Mouse (Mus musculus): ENCODE results near the gene Grik3.

Gene Grik3

DNA sequence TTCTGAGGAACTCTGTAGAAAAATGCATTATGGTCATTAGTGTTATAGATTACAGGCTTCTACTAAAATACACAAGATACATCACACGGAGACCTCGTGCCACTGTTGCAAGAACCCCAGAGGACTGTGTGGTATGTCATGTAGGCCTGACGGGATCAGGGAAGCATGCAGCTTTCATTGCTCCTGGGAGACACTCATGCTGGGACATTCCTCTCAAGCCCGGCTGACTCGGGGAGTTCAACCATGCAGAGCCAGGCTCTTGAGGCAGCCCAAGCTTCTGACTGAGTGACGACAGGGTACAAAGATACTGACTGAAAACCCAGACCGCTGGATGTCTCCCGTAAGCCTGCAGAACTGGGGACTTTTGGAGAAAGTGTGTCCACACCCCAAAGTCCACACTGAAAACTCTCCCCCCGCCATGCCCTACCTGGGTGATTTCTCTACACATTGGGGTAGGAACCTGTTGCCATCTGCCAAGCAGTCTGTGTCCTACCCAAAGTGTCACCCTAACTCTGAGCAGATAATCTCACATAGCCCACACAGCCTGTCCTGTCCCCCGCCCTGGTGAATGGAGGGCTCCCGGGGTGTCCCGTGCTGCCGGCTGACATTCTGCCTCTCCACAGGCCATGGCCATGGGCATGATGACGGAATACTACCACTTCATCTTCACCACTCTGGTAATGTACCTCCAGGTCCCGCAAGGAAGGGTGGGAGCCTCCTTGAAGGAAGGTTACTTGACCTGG is 150.6 kb downstream of the Grik3 start:
- DNase-seq (ENCODE audit: low read depth, low spot score) = no peak

DNA sequence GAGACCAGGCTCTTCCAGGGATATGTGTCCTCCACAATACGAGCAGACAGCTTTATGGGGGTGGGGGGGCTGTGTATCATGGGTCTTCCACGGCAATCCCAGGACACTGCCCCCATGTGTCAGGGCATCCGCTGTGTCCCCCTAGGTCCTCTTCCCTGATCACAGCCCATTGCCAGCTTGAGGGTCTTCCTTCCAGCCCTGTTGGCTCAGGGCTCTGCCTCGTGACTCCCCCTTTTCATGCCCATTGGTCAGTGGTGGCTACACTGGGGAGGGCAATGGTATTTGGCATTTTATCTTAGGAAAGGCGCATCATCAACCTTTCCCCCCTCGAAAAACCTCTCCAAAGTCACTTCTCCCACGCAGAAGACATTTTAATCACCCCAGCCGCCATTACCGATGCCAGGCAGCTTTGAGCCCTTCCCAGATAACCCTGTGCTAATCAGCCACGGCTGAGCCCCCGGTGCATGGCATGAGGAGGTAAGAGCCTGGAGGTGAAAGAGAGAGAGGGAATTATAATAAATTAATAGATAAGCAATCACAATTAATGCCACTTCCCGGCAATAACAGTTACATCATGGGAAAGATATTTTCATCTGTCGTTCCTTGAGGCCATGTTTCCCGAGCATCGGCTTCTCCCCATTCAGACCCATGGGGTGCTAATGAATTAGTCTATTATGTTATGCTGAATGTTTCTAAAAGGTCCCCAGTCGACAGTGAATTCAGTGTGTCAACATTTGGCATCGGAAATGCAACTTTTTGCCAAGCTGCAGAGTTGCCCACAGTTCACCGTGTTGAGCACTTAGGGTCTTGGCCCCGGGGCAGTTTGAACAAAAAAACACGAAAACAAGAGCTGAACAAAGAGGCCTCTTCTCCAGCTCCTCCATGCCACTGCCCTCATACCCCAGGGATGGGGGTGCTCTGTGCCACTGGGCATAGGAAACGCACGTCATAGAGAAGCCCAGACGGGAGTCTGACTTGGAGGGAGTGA is 154.4 kb downstream of the Grik3 start:
- DNase-seq (ENCODE audit: low read depth, low spot score) = no peak

DNA sequence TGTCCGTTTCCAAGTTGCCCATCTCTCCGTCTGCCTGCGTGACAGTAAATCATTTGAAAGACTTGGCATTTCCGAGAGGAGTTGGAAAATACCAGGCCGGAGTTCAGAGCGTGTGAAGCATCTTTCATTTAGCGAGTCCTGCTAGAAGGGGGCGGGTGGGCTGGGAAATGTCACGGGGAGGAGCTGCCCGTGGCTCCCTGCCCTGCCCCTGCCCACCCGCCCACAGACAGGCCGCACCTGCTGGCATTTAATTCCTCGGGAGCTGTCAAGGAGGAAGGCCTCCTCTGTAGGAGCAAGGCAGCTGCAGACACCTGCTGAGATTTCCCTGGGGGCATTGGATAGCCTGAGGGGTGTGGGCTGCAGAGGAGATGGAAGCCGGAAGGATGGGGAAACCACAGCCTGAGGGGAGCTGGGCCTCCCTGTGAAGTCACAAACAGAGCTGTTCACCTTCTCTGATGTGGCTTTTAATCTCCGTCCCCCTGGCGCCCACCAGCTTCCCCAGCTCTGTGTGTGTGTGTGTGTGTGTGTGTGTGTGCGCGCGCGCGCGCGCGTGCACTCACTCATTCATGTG is 161.3 kb downstream of the Grik3 start:
- no peak for DNase-seq (ENCODE audit: low read depth, low spot score)

DNA sequence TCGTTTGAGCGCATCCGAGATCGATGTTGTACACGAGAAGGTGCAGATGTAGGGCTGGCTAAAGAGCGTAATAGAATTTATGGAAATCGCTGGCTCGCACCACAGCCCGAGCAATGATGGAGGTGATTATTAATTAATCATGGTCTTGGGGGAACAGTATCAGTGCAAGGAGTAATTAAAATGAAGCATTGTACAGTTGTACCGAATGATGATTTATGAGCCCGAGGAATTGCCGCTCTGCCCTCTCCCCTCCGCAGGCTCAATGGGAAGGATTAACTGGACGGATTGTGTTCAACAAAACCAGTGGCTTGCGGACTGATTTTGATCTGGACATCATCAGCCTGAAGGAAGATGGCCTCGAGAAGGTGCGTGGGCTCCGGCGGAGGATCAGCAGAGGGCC is 165.5 kb downstream of the Grik3 start:
- DNase-seq (ENCODE audit: low read depth, low spot score) = no peak

DNA sequence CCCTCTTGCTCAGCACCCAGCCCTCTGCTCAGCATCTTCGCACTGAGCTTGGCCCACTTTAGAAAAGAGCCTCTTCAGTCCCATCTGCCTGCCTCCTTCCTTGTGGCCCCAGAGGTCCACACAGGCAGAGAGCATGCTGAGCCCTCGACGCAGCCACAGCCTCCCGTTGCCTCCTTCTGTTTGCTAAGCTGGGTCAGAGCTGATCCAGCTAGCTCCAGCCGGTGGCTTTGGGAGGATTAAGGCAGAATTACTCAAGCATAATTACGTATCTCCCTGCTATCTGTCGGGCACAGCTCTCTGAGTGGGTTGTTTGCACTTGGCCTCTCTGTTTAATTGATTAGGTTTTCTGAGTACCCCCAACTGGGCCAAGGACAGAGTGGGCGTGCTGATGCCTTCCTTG is 167.9 kb downstream of the Grik3 start:
- DNase-seq (ENCODE audit: low read depth, low spot score) = no peak

DNA sequence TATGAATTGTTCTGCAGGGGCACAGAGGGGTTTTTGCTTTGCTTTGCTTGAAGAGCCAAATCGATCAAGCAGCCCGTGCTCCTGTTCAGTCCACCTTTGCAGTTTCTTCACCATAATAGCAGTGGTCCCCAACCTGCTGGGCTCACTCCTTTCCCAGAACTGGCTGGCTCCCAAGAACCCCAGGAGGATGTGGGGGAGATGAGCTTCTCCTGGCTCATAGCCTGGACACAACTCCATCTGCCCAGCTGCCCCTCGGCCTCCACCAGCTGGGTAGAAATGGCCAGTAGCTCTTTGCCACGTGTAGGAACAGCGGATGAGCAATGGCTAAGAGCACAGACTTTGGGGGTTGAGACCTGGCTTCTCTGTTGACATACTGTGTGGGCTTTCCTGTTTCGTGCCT is 171.5 kb downstream of the Grik3 start:
- DNase-seq (ENCODE audit: low read depth, low spot score) = no peak

DNA sequence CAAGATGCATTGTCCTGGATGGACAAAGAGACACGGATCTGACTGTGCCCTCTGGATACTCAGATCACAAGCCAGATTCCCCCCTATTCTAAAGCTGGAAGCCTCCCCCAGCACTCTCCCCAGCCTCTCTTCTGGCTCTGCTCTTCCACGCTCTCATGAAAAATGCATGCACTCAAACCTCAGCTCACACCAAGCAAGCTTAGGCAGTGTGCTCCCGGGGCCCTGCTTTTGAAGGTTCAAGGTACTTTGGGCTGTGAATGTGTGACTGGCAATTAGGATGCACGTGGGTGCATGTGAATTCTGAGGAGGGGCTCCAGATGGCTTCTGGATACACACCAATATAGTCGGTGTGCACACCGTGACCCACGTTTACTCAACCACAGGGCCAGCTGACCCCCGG is 172.8 kb downstream of the Grik3 start:
- no peak for DNase-seq (ENCODE audit: low read depth, low spot score)

DNA sequence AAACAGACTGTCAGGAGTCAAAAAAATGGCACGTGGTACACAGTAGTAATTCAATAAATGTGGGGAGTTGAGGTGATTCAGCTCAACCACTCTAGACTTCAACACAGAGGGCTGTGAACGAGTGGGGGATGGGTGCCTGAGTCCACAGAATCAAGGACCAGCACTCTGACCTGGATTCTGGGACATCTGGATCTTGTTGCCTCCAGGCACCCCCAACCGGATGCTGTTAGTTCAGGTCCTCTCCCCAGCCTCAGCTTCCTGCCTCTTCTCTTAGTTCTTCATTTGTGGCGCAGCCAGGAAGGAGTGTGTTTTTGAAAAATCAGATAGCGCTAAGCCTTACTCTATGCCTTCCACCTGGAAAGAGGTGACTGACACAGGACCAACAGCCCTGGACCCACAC is 175.5 kb downstream of the Grik3 start:
- no peak for DNase-seq (ENCODE audit: low read depth, low spot score)

DNA sequence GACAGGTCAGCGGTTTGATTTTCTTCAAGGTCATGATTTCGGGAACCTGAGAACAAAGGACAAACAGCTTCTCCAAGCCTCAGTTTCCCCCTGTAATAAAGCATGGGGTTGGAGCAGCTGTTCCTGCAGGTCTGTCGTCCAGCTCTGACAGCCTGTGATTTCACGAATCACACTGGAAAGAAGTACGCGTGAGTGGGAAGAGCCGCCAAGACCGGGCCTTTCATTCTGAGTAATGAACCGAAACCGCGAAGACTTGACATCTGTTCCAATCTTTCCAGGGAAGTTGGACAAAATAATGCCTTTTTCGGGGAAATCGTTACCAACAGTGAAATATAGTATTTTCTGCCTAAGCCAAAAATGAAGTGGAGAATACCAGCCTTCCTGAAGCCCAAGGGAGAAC is 191.5 kb downstream of the Grik3 start:
- DNase-seq (ENCODE audit: low read depth, low spot score) = no peak

DNA sequence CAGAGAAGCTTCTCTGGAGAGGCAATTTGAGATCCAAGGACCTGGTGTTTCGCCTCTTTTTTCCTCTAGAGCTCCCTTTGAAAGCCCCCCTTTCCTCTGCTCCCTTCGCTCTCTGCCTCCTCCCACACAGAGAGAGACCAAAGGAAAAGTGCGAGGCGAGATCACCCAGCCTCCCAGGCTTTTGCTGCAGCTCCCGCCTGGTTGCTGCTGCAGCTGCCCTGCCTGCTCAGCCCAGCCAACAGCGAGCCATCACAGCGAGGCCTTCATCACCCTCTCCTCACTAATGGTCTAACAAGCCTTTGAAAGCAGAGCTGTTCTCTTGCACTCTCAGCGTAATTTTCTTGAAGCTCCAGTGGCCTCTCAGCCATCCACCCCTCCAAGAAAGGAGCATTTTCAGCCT is 196.6 kb downstream of the Grik3 start:
- DNase-seq (ENCODE audit: low read depth, low spot score) = no peak

DNA sequence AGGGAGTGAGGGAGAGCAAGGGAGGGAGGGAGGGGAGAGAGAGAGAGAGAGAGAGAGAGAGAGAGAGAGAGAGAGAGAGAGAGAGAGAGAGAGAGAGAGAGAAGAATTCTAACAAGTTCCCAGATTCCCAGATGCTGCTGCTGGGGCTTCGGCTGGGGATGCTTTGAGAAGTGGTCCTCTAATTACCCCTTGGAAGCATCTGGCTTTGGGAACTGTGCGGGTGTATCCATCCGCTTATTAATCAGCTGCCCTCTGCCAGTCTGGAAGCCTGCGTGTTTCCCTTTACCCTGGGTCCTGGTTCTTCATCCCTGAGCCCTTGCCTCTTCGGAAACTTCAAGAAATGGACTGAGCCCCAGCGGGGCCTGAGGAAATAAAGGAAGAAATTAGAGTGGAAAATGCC is 204.9 kb downstream of the Grik3 start:
- DNase-seq (ENCODE audit: low read depth, low spot score) = no peak

DNA sequence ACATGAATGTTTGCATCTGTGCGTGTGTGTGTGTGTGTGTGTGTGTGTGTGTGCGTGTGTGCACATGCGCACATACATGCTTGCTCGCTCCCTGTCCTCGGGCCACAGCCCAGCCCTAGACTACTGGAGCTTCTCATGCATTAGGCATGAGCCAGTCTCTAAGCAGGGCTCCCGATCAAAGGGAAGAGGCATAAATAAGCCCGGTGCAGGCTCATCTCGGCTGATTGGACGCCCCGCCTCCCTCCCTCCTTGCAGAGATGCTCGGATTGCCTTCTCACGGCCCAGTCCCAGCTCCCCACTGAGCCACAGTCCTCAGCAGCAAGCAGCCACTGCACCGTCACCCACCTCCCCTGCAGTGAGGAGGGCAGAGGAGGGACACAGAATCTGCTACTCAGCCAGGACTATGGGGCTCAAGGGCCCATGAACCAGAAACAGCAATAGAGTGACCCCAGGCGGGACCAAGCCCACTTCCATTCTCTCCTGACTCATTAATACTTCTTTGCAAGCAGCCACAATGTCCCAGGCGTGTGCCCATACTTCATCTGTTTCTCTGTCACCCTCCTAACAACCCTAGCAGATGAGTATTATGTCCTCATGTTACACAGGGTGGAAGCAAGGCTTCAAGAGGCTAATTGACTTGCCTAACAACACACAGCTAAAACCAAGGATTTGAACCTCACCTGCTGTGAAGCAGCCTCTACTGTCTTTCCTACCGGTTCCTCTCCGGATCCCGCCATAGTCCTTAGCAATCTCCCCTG is 205.9 kb downstream of the Grik3 start:
- DNase-seq (ENCODE audit: low read depth, low spot score) = no peak

DNA sequence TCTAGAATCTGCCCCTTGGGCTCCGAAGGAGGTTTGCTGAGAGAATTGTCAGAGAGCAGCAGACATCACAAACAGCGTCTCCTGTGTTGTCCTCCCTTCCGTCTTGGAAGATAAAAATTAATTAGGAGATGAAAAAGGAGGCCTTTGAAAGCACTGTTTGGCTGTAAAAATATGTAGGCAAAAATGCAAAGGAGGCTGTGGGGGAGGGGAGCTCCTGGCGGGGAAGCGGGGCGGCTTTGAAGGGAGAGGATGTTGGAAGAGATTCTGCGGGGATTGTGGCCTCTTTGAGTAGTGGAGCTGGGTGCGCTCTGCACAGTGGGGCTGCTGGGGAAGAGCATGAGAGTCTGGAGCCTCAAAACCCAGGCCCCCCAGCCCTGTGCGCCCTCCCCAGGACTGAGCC is 207.1 kb downstream of the Grik3 start:
- DNase-seq (ENCODE audit: low read depth, low spot score) = no peak

DNA sequence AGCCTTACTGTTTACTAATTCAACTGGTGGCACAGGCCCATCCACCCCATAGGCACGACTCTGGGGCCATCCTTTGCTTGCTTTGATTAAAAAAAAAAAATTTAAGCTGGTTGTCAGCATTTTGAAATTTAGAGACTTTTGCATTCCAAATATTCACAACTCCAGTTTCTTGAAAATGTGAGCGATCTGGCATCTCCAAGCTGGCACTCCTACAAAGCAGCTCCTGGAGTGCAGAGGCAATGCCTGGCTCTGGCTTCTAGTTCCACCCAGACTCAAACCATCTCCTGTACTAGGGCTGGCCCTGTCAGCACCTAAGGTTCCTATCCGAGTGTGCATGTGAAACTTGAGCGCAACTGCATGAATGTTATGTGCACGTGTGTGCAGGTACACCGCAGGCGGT is 208.6 kb downstream of the Grik3 start:
- no peak for DNase-seq (ENCODE audit: low read depth, low spot score)

DNA sequence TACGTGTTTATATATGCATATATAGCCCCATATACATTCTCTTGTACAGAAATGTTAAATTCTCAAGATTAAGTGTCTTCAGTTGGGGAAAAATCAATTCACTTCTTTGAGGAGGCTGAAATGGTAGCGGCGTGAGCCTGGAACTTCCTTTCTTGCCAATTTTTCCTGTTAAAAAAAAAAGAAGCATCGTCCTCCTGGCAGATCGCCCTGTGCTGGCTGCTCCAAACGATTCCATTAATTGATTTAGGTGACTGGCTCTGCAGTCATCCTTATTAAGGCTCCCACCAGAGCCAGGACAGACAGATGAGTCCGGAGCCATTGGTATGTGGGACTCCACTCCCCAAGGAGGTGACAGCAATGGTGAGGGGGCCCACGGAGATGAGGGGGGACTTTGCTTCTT is 209.8 kb downstream of the Grik3 start:
- no peak for DNase-seq (ENCODE audit: low read depth, low spot score)

DNA sequence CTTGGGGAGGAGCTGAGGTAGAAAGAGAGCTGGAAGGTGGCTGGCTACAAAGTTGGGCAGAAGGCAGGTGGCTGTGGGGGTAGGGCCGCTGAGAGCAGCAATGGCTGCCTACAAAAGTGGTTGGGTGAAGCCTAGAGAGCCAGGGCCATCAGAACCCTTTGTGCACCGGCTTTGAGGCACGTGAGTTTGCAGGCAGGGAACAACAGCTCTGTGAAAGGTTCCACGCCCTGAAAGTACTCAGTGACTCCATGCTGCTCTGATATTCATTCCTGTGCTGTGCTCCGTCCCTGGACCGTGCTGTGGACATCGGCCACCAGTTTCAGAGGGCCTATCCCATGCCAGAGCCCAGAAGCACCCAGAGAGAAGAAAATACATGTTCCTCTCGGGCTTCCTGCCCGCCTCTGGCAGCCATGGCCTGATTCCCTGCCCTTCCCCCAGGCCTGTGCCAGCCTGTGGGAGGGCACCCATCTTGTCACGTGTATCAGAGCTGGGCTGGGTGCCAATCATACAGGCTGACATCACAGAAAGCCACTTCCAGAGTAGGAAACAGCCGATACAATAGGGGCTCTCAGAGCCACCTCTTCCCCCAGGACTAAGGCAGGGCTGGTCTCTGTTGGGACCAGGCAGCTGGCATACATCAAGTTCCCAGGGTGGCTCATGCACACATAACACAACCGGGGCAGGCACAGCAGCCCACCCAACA is 212.3 kb downstream of the Grik3 start:
- no peak for DNase-seq (ENCODE audit: low read depth, low spot score)

DNA sequence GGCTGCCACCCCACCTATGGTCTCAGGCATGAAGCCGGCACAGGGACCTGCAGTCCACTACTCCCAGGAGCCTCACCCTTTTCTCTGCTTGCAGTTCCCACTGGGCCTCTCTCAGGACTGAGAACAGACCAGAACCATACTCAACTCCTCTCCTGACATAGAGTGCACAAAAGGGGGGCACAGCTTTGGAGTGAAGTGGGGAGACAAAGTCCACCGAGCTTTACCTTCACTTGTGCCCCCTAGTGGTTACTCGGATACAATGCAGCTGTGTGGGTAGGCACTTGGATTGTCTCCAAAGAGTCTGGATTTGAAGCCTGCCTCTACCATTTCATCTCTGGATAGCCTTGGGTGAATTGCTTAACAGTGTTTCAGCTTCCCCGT is 212.8 kb downstream of the Grik3 start:
- peak; percentile 14 for DNase-seq (ENCODE audit: low read depth, low spot score)

DNA sequence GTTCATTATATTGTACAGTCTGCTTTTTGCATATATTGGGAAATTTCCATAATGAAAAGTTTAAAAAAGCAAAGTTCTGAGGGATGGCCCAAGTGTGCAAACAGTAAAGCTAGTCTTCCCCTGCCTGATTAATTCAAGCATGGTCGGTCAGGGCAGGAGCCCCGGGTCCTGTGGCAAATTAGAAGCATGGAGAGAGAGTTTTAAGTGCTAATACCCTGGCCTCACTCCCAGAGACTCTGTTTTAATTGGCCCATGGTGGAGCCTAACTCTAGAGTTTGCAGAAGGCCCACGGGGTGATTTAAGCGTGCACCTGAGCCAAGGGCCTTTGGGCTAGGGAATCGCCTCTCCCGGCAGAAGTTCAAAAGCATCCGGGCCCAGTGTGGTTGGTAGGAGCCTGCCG is 215.2 kb downstream of the Grik3 start:
- DNase-seq (ENCODE audit: low read depth, low spot score) = no peak

DNA sequence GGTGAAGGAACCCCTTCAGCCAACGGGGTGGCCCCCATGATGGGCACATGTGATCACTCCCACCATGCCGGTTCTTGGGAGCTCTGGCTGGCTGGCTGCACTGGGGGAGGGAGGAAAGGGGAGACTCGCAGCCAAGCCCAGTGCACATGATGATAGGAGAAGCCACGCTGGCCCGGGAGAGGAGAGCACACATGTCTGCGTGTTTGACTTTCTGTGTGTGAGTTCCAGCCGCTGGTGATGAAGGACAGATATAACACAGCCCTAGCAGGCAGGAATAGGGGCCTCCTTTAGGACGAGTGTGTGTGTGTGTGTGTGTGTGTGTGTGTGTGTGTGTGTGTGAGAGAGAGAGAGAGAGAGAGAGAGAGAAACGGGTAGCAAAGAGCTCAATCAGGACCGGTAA is 219.2 kb downstream of the Grik3 start:
- DNase-seq (ENCODE audit: low read depth, low spot score) = no peak

DNA sequence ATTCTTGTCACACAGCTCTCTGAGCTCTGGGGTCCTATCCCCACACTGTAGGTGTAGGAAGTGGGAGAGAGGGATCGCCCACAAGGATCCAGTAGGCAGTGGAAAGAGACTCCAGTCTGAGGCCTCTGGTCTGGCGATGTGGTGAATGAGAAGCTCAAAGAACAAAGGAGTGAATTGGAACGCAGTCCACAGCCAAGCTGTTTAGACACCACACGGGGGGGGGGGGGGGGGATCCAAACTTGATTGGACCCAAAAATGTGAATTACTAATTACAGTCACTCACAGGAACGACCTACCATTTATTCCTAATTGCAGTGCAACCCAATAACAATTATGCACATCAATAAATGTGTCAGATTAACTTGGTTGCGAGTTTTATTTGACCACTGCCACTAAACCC is 227.4 kb downstream of the Grik3 start:
- no peak for DNase-seq (ENCODE audit: low read depth, low spot score)

DNA sequence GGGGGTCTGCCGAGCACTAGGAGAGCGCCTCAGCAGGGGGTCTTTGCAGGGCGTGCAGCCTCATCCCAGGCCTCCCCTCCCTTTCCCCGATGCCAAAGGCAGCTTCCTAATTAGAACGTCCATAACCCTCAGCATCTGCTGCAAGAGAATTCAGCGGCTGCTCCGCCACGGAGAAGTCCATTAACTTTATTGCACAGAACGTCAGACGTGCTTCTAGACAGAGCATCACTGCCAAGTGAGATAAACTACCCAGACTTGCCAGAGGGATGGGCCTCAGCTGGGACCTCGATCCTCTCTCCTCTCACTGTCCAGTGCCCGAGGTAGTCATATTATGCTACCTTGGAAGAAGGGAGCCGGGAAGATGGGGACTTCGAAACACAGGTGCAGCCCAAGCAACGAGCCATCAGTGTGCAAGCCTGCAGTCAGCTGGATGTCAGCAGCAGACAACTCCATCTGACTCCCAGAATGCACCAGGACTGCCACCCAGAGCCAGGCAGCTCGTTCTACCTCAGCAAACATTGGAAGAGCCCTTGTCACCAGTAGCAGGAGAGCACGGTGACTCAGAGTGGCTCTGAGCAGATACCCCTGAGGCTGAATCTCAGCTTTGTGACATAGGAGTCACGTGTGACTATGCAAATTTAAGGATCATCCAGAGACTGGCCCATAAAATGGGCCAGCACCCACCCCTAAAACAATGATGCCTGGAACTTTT is 228.1 kb downstream of the Grik3 start:
- DNase-seq (ENCODE audit: low read depth, low spot score) = no peak
